Mouse (Mus musculus): ENCODE measurements around the gene Cox4i1. TPM values are rescaled to one million over a fixed set of nuclear protein-coding genes. Genes with fewer than 3 reads are reported as not detected.

Cox4i1 gene
- polyA plus RNA-seq, 1 experiment from 2014 or later = 921 TPM

DNA sequence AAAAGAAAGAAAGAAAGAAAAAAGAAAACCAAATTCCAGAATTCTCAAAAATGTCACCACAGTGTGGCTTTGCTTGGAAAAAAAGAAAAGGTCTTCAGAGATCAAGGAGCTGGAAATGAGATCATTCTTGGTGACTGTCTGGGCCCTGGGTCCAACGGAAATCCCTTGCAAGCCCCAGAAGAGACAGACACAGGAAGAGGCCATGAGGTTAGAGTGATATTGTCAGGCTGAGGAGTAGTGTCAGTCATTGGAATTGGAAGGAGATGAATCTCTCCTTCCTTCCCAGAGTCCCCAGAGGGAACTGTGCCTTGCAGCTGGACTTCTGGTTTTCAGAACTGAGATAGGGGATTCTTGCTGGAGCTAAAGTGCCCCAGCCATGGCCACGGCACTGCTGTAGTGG is 31.5 kb downstream of the Cox4i1 start:
- 61% methylated on average over 2 of the region's 2 CpGs for WGBS
- Histone ChIP-seq H3K9ac (no peak overlapping the region), H3K4me2 (replicated peaks) (no peak overlapping the region), H3K4me1 (peaks cover 6% of the 10 kb centered on the region; the same call in 1 of the 2 replicates), H3K27ac (no peak overlapping the region), H3K9me3 (replicated peaks) (0 out of 2 replicates have a peak, but pooled peaks cover 3% of the 10 kb centered on the region), H3K27me3 (no peaks in the 10 kb centered on the region; the same call in 1 of the 2 replicates), H3K36me3 (no peaks in the 10 kb centered on the region), H3K4me3 (no peak overlapping the region)
- no peak for ATAC-seq (ENCODE audit: low FRiP score)

DNA sequence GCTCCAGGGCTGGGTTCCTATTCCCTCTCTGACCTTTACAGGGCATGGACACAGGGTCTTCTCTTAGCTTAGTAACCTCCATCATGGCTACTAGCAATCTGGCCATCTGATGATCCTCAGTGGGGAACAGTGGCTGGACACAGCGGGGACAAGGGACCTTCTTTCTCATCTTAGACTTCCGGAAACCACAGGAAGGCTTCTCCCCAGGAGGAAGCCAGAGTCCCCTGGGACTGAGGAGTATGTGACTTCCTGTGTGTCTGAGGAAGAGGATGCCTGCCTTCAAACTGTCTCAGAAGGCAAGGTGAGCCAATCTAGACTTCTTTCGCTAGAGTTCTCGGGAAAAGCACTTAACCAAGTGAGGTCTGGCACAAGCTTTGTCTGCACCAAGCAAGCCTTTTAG is 32.0 kb downstream of the Cox4i1 start:
- H3K4me1 ChIP-seq = peaks cover 6% of the 10 kb centered on the region; the same call in 1 of the 2 replicates
- no peak overlapping the region for H3K9ac ChIP-seq
- H3K9me3 ChIP-seq (replicated peaks) = 0 out of 2 replicates have a peak, but pooled peaks cover 3% of the 10 kb centered on the region
- no peaks in the 10 kb centered on the region for H3K36me3 ChIP-seq
- ATAC-seq (ENCODE audit: low FRiP score) = no peak
- H3K4me3 ChIP-seq = no peak overlapping the region
- H3K27me3 ChIP-seq = no peaks in the 10 kb centered on the region; the same call in 1 of the 2 replicates
- H3K27ac ChIP-seq = no peak overlapping the region
- no peak overlapping the region for H3K4me2 ChIP-seq (replicated peaks)
- 89% methylated on average over 4 of the region's 4 CpGs for WGBS

DNA sequence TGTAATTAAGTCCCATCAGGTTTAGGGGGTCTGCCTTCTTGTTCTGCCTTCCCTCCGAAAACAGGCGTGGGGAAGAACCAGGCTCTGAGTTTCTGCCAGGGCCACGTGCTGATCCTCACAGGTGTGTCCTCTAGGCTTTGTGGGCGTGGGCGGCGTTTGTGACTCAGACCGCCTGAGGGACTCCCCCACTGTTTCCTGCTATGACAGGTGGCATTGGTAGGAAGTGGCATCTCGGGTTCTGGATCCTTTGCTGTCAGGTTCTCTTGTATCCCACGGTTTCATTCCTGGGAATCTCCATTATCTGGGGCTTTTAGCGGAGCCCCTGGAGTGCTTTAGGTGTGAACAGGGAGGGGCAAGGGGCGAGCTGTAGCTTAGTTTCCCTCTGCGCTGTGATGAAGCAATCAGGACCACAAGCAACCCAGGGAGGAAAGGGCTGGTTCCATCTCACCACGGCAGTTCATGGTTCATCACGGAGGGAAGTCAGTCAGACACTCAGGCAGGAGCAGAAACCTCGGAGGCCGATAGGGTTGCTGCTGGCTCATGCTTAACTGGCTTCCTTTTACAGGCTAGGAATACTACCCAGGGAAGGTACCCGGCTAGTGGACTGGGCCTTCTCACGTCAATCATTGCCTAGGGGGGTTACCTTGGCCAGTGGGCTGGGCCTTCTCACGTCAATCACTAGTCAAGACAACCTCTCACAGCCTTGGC is 33.9 kb downstream of the Cox4i1 start:
- Histone ChIP-seq H3K9ac (no peak overlapping the region), H3K4me1 (no peaks in the 10 kb centered on the region), H3K36me3 (no peaks in the 10 kb centered on the region), H3K9me3 (replicated peaks) (0 out of 2 replicates have a peak, but pooled peaks cover 3% of the 10 kb centered on the region), H3K27me3 (no peaks in the 10 kb centered on the region), H3K4me2 (replicated peaks) (no peak overlapping the region), H3K4me3 (no peak overlapping the region), H3K27ac (no peak overlapping the region)
- ATAC-seq (ENCODE audit: low FRiP score) = no peak
- 64% methylated on average over 19 of the region's 19 CpGs for WGBS

DNA sequence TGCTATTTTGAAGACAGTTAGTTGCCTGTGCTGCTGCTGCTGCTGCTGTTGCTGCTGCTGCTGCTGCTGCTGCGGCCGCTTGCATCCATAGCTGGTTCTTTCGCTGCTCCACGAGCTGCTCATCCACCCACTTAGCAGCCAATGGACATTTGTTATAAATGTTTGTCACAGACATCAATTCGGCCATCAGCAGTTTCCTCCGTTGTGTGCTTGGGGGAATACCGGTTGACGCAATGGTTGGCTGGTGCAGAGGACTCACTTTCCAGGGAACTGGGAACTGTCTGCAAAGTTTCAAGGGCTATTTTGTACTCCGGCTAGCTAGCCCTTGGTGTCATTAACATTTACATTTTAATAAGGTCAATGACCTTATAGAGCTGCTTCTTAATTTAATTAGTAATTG is 36.2 kb downstream of the Cox4i1 start:
- H3K4me1 ChIP-seq = no peaks in the 10 kb centered on the region
- ATAC-seq (ENCODE audit: low FRiP score) = no peak

DNA sequence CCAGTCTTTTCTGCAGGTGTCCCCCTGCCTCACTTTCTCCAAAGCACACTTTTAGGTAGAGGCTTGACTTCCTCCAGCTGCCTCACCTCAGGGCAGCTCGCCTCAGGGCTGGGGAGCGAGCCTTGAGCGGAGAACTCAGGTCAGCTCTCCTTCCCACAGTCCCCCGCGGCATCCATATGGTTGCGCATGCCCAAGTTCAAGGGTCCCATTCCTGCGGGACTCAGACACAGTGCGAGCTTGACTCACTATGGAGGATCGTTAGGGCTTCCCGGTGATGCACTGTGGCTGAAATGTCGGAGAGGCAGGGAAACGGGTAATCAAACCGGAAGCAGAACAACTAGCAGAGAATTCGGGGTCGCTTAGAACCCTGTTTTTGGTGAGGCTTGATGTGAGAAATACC is 37.1 kb downstream of the Cox4i1 start:
- no peak overlapping the region for H3K4me3 ChIP-seq
- H3K9me3 ChIP-seq (replicated peaks) = no peaks in the 10 kb centered on the region
- 81% methylated on average over 15 of the region's 15 CpGs for WGBS
- H3K4me1 ChIP-seq = no peaks in the 10 kb centered on the region
- no peak overlapping the region for H3K9ac ChIP-seq
- no peak for ATAC-seq (ENCODE audit: low FRiP score)
- H3K36me3 ChIP-seq = no peaks in the 10 kb centered on the region
- H3K27ac ChIP-seq = no peak overlapping the region
- no peak overlapping the region for H3K4me2 ChIP-seq (replicated peaks)
- H3K27me3 ChIP-seq = no peaks in the 10 kb centered on the region

More for the DNA sequence above, 36.2 kb downstream of the Cox4i1 start:
- H3K36me3 ChIP-seq = no peaks in the 10 kb centered on the region
- H3K4me3 ChIP-seq = no peak overlapping the region
- no peaks in the 10 kb centered on the region for H3K9me3 ChIP-seq (replicated peaks)
- no peaks in the 10 kb centered on the region for H3K27me3 ChIP-seq
- no peak overlapping the region for H3K9ac ChIP-seq
- no peak overlapping the region for H3K27ac ChIP-seq
- no peak overlapping the region for H3K4me2 ChIP-seq (replicated peaks)
- WGBS = 64% methylated on average over 9 of the region's 9 CpGs

DNA sequence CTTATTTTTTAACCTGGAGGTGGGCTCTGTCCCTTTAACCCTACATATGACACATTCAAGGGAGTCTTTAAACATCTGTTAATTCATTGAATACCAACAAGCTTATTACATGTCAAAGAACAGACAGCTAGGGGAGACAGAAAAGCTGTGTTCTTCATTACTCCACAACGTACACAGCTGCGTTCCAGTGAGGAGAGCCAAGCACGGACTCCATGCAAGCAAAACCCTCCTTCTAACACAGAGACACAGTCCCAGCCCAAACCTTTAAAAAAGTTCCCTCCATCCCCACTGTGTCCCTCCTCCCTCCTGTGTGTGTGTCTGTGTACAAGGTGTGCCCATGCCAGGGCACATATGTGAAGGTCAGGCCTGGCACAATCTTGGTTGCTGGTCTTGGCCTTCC is 38.2 kb downstream of the Cox4i1 start:
- Histone ChIP-seq H3K27me3 (no peaks in the 10 kb centered on the region), H3K4me3 (no peak overlapping the region), H3K9ac (no peak overlapping the region), H3K9me3 (replicated peaks) (no peaks in the 10 kb centered on the region), H3K4me1 (no peaks in the 10 kb centered on the region), H3K36me3 (no peaks in the 10 kb centered on the region), H3K4me2 (replicated peaks) (no peak overlapping the region), H3K27ac (no peak overlapping the region)
- ATAC-seq (ENCODE audit: low FRiP score) = no peak
- WGBS = 69% methylated on average over 3 of the region's 3 CpGs

DNA sequence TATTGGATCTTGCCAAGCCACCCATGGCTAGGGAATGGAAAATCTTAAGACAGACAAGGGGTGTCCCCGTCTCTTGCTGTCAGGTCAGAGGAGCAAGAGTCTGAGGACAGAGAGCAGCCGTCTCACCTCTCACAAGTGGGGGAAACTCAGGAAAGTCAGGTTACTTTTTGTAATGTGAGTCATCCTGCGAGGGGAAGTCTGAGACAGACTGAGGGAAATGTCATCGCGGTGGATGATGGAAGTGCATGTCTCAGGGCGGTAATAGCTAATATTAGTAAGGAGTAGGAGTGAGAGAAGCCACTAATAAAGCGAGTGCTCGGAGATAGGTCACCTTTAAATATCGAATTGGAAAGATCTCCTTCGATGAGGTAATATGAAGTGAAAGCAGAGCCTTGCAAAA is 41.2 kb downstream of the Cox4i1 start:
- Histone ChIP-seq H3K9me3 (replicated peaks) (no peaks in the 10 kb centered on the region), H3K4me1 (no peaks in the 10 kb centered on the region), H3K4me3 (no peak overlapping the region), H3K4me2 (replicated peaks) (no peak overlapping the region), H3K36me3 (no peaks in the 10 kb centered on the region), H3K9ac (no peak overlapping the region), H3K27me3 (no peaks in the 10 kb centered on the region), H3K27ac (no peak overlapping the region)
- no peak for ATAC-seq (ENCODE audit: low FRiP score)
- WGBS = 82% methylated on average over 10 of the region's 10 CpGs

DNA sequence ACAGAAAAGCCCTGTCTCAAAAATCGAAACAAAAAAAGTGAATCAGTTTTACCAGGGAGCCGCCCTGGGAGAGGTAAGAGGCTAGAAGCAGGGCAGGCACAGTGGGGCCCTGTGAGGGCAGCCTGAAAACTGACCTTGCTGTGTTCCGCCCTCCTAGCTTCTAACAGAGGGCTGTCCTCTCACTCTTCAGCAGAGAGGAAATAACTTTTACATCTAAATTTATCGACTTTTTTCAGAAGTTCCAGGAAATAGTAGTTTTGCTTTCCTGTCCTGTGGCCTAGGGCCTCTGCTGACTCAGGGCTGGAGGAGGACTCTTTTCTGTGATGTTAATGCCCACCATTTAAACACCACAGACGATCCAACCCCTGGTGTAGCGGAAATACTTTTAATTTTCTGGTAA is 47.2 kb downstream of the Cox4i1 start:
- H3K9me3 ChIP-seq (replicated peaks) = no peaks in the 10 kb centered on the region
- H3K27ac ChIP-seq = no peak overlapping the region
- H3K4me1 ChIP-seq = 0 out of 2 replicates have a peak, but pooled peaks cover 2% of the 10 kb centered on the region
- 77% methylated on average over 6 of the region's 6 CpGs for WGBS
- no peak for ATAC-seq (ENCODE audit: low FRiP score)
- H3K4me3 ChIP-seq = no peak overlapping the region
- H3K4me2 ChIP-seq (replicated peaks) = no peak overlapping the region
- no peaks in the 10 kb centered on the region for H3K27me3 ChIP-seq
- no peaks in the 10 kb centered on the region for H3K36me3 ChIP-seq
- H3K9ac ChIP-seq = no peak overlapping the region

DNA sequence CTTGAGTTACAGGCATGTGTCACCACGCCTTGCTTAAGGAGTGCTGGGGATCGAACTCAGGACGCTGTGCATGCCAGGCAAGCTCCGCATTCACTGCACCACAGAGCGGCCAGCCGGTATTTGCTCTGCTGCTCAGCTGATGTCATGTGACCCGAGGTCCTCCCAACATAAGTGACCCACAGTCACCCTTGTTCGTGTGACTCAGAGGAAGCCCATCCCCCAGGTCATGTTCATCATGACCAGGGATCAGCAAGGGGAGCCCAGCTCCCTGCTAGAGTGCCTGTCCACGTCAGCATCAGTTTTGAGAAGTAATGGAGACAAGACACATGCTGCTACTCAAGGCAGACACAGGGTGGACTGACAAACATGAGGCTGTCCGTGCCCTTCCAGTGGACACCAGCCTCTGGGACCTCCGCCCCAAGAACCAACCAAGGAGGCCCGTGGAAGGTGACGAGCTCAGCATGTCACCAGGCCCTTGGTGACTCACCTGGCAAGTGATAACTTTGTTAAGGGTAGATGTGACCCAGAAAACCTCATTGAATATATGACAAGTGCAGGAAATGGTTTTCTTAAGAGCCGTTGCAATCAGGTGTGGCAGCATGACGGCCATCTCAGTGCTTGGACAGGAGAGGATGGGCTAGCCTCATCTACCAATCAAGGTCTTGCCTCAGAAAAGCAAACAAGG is 48.1 kb downstream of the Cox4i1 start:
- H3K9me3 ChIP-seq (replicated peaks) = no peaks in the 10 kb centered on the region
- H3K27me3 ChIP-seq = no peaks in the 10 kb centered on the region
- H3K36me3 ChIP-seq = no peaks in the 10 kb centered on the region
- H3K4me2 ChIP-seq (replicated peaks) = no peak overlapping the region
- no peak overlapping the region for H3K4me3 ChIP-seq
- 80% methylated on average over 15 of the region's 15 CpGs for WGBS
- no peak overlapping the region for H3K9ac ChIP-seq
- 0 out of 2 replicates have a peak, but pooled peaks cover 2% of the 10 kb centered on the region for H3K4me1 ChIP-seq
- H3K27ac ChIP-seq = no peak overlapping the region
- ATAC-seq (ENCODE audit: low FRiP score) = no peak

DNA sequence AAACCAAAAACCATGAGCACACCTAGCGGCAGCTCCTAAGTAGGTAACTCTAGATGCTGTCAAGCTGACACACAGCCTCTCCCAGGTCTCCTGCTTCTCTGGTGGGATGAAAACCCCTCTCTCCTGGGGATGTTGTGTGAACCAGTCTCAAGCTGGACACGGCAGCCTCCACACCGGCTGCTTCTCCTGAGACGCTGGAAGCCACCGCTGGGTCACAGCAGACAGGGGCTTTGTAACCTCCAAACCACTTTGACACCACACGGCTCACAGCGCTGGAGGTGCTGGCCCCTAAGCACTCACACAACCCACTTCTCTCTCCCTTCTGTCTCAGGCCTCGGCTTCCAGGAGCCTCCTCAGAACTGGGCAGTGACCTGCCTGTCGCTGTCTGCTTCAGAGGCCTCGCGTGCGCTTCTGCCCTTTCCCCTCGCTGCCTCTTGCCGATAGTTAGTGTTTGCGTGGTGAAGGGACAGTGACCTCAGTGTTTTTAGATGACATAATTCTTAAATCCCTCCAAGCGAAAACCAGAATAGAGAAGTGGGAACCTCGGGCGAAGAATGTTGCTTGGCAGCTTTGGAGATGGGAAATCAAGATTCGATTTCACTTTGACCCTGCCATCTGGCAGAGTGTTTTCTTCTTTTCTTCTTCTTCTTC is 51.7 kb downstream of the Cox4i1 start:
- no peak overlapping the region for H3K4me3 ChIP-seq
- WGBS = 69% methylated on average over 19 of the region's 19 CpGs
- H3K4me2 ChIP-seq (replicated peaks) = no peak overlapping the region
- H3K36me3 ChIP-seq = no peaks in the 10 kb centered on the region
- no peaks in the 10 kb centered on the region for H3K9me3 ChIP-seq (replicated peaks)
- H3K9ac ChIP-seq = no peak overlapping the region
- H3K27me3 ChIP-seq = no peaks in the 10 kb centered on the region
- H3K4me1 ChIP-seq = 0 out of 2 replicates have a peak, but pooled peaks cover 2% of the 10 kb centered on the region
- ATAC-seq (ENCODE audit: low FRiP score) = no peak
- H3K27ac ChIP-seq = no peak overlapping the region

DNA sequence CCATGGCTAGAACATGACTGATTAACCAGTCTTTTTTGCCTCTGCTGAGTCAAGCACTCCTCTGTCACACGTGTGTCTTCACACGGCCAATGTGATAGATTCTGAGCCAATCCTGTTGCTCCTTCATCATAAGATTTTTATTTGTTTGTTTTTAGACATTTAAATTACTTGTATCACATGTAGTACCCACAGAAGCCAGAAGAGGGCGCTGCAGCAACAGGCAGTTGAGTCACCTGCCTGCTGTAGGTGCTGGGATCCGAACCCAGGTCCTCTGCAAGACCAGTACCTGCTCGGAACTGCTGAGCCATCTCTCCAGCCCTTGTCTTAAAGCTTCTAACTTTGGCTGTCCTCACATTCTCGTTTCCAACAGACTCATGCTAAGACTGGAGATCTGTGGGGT is 55.0 kb downstream of the Cox4i1 start:
- H3K4me3 ChIP-seq = no peak overlapping the region
- 0 out of 2 replicates have a peak, but pooled peaks cover 2% of the 10 kb centered on the region for H3K4me1 ChIP-seq
- H3K27me3 ChIP-seq = no peaks in the 10 kb centered on the region
- H3K9ac ChIP-seq = no peak overlapping the region
- no peaks in the 10 kb centered on the region for H3K9me3 ChIP-seq (replicated peaks)
- H3K27ac ChIP-seq = no peak overlapping the region
- no peaks in the 10 kb centered on the region for H3K36me3 ChIP-seq
- H3K4me2 ChIP-seq (replicated peaks) = no peak overlapping the region
- 71% methylated on average over 6 of the region's 6 CpGs for WGBS
- ATAC-seq (ENCODE audit: low FRiP score) = no peak
